Mouse (Mus musculus) forebrain, embryonic 12.5 days (tissue): ENCODE measurements at regions not wholly inside any gene's neighbourhood (a gene's known extent, or its start where the extent isn't known, plus 50 kb on each side); places are given as distances from the start of the nearest gene placed in this dataset.
"Not testable (repeated sequence)": the region's sequence is repeated elsewhere in the genome, so short reads cannot be mapped to it uniquely, and the experiment has no call there.

Source experiments
- ATAC-seq: fragments of 200-750 bp; cut with Nextera tagmentation; 2 replicates; pipeline ENCODE4 v1.8.0; 2017; ENCODE audit warnings: moderate TSS enrichment; ENCODE audit not compliant: low FRiP score
- H3K27ac ChIP-seq: fragments of 300-500 bp; sonication (generic); 2 replicates; pipeline ENCODE4 v1.5.1; 2016; ENCODE audit warnings: mild to moderate bottlenecking
- H3K27me3 ChIP-seq: fragments of 300-500 bp; sonication (generic); 2 replicates; pipeline ENCODE4 v1.6.1; 2016; ENCODE audit warnings: mild to moderate bottlenecking
- H3K36me3 ChIP-seq: fragments of 300-500 bp; sonication (generic); replicated peaks from 2 replicates; pipeline ENCODE4 v1.6.1; 2016; ENCODE audit warnings: mild to moderate bottlenecking
- H3K4me1 ChIP-seq: fragments of 300-500 bp; sonication (generic); 2 replicates; pipeline ENCODE4 v1.6.1; 2016
- H3K4me2 ChIP-seq: fragments of 300-500 bp; sonication (generic); 2 replicates; pipeline ENCODE4 v1.6.1; 2016; ENCODE audit warnings: mild to moderate bottlenecking, moderate library complexity
- H3K4me3 ChIP-seq: fragments of 300-500 bp; sonication (generic); replicated peaks from 2 replicates; pipeline ENCODE4 v1.5.1; 2016; ENCODE audit warnings: mild to moderate bottlenecking
- H3K9ac ChIP-seq: fragments of 300-500 bp; sonication (generic); 2 replicates; pipeline ENCODE4 v1.6.1; 2016; ENCODE audit warnings: mild to moderate bottlenecking
- H3K9me3 ChIP-seq: fragments of 300-500 bp; sonication (generic); 2 replicates; pipeline ENCODE4 v1.6.1; 2016
- WGBS: fragments of 180-500 bp; shearing (Covaris S2); methylation state at CpG from one replicate; pipeline ENCODE4 v1.1.7; 2016; 5-methylcytosine and 5-hydroxymethylcytosine counted together

GRCm38 (mm10) chr9:5604019-5604418 lies 258.8 kb downstream of the Casp12 start:
- H3K27me3 ChIP-seq: no peaks in the 10 kb centered on the region
- no peaks in the 10 kb centered on the region for H3K4me1 ChIP-seq
- H3K9ac ChIP-seq: no peak overlapping the region
- H3K4me3 ChIP-seq: no peak overlapping the region
- H3K4me2 ChIP-seq: no peak overlapping the region
- ATAC-seq: no peak
- no peak overlapping the region for H3K27ac ChIP-seq
- WGBS: 76% methylated on average over 1 of the region's 1 CpGs
- H3K36me3 ChIP-seq: no peaks in the 10 kb centered on the region
- H3K9me3 ChIP-seq: no peaks in the 10 kb centered on the region

DNA sequence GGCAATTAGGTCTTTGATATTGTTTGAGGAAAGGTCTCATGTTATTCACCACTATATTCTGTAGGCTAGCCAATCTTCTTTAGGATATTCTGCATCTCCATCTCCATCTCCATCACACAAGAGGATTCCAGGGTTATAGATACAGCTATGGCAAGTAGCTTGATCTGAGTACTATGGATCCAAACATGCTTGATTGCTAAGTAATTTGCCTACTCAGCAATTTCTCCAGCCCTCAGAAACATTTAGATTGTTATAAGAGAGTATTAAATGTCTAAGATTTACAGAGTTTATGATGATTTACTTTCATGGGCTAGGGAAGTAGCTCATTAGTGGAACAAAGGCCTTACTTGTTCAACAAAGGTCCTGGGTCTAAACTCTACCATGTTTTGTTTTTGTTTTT lies 259.8 kb downstream of the Casp12 start:
- Histone ChIP-seq H3K4me1 (no peaks in the 10 kb centered on the region), H3K4me2 (no peak overlapping the region), H3K9me3 (no peaks in the 10 kb centered on the region), H3K27me3 (no peaks in the 10 kb centered on the region), H3K36me3 (no peaks in the 10 kb centered on the region), H3K4me3 (no peak overlapping the region), H3K27ac (no peak overlapping the region), H3K9ac (no peak overlapping the region)
- no peak for ATAC-seq

DNA sequence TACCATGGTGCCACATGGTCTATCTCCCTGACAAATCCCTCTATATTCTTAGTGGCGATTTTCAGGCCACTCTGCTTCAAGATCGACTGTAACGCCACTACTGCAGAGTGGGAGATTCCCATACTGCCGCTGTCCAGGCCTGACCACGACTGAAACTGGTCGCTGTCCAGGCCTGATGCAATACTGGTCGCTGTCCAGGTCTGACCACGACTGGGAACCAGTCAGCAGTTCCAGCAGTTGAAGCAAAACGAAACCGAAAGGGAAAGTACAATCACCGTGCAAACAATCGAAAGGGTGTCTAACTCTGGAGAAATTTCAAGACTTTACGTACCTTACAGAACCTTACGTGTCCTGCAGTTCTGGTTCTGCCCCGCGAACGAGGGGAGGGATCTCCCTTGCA lies 271.5 kb downstream of the Casp12 start:
- Histone ChIP-seq H3K4me1 (no peaks in the 10 kb centered on the region), H3K4me3 (no peak overlapping the region), H3K36me3 (no peaks in the 10 kb centered on the region), H3K9me3 (no peaks in the 10 kb centered on the region), H3K9ac (no peak overlapping the region), H3K27ac (no peak overlapping the region), H3K27me3 (no peaks in the 10 kb centered on the region), H3K4me2 (no peak overlapping the region)
- 94% methylated on average over 17 of the region's 17 CpGs for WGBS
- no peak for ATAC-seq

DNA sequence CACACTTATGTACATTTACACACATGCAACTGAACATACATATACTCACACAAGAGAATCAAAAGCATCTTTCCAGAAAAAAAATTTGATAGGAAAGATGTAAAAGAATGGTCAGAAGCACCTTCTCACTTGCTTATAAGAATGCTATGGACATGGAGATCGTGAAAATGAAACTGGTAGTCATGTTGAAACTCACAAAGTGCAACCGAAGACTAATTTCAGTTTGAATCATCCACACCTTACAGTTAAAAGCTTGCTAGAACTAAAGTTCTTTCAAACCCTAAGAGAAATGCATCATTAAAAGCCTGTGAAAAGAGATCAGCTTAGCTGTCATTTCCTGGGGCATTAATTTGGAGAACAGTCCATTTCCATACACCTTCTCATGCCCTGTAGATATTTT lies 278.2 kb downstream of the Casp12 start:
- Histone ChIP-seq H3K27me3 (no peaks in the 10 kb centered on the region), H3K4me2 (no peak overlapping the region), H3K4me1 (no peaks in the 10 kb centered on the region), H3K36me3 (no peaks in the 10 kb centered on the region), H3K4me3 (no peak overlapping the region), H3K27ac (no peak overlapping the region), H3K9ac (no peak overlapping the region), H3K9me3 (no peaks in the 10 kb centered on the region)
- no peak for ATAC-seq
- WGBS: 94% methylated on average over 2 of the region's 2 CpGs

- H3K4me3 ChIP-seq: no peak overlapping the region
- H3K27me3 ChIP-seq: no peaks in the 10 kb centered on the region
- H3K4me2 ChIP-seq: no peak overlapping the region
- no peaks in the 10 kb centered on the region for H3K9me3 ChIP-seq
- no peaks in the 10 kb centered on the region for H3K36me3 ChIP-seq
- ATAC-seq: no peak
- no peak overlapping the region for H3K9ac ChIP-seq
- no peak overlapping the region for H3K27ac ChIP-seq
- 76% methylated on average over 1 of the region's 1 CpGs for WGBS
- no peaks in the 10 kb centered on the region for H3K4me1 ChIP-seq
Observed at GRCm38 (mm10) chr9:5627521-5627920, 282.3 kb downstream of the Casp12 start.

- no peaks in the 10 kb centered on the region for H3K27me3 ChIP-seq
- H3K4me3 ChIP-seq: no peak overlapping the region
- no peak for ATAC-seq
- no peaks in the 10 kb centered on the region for H3K4me1 ChIP-seq
- no peak overlapping the region for H3K27ac ChIP-seq
- no peaks in the 10 kb centered on the region for H3K36me3 ChIP-seq
- no peaks in the 10 kb centered on the region for H3K9me3 ChIP-seq
- WGBS: 77% methylated on average over 3 of the region's 3 CpGs
- no peak overlapping the region for H3K9ac ChIP-seq
- no peak overlapping the region for H3K4me2 ChIP-seq
Observed at GRCm38 (mm10) chr9:5634461-5634953, 289.3 kb downstream of the Casp12 start.

GRCm38 (mm10) chr9:5634969-5635368 lies 289.7 kb downstream of the Casp12 start:
- 12% methylated on average over 1 of the region's 1 CpGs for WGBS
- Histone ChIP-seq H3K4me1 (no peaks in the 10 kb centered on the region), H3K9me3 (no peaks in the 10 kb centered on the region), H3K4me3 (no peak overlapping the region), H3K27me3 (no peaks in the 10 kb centered on the region), H3K9ac (no peak overlapping the region), H3K27ac (no peak overlapping the region), H3K4me2 (no peak overlapping the region), H3K36me3 (no peaks in the 10 kb centered on the region)
- ATAC-seq: peak; percentile 39; the same call in 1 of the 2 replicates

DNA sequence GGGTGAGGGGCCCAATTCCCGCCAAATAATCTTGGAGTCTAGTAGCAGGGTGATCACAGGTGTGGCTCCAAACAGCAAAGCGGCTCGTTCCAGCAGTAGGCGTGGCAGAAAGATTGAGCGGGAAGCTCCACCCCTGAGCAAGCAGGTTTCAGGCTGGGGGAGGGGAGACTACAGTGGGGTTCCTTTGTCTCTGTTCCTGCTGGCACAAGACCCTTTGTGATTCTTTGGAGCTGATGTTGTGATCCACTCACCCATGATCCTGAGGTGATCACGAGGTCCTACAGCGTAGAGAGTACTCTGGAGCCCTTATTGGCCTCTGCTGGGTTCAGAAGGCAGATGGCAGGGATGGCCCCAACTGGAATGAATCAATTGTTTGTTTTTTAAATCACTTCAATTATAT lies 318.7 kb downstream of the Casp12 start:
- no peak overlapping the region for H3K27ac ChIP-seq
- no peaks in the 10 kb centered on the region for H3K9me3 ChIP-seq
- ATAC-seq: no peak
- no peaks in the 10 kb centered on the region for H3K4me1 ChIP-seq
- H3K36me3 ChIP-seq: no peaks in the 10 kb centered on the region
- H3K27me3 ChIP-seq: no peaks in the 10 kb centered on the region
- H3K4me2 ChIP-seq: no peak overlapping the region
- no peak overlapping the region for H3K4me3 ChIP-seq
- H3K9ac ChIP-seq: no peak overlapping the region
- WGBS: 84% methylated on average over 7 of the region's 7 CpGs

DNA sequence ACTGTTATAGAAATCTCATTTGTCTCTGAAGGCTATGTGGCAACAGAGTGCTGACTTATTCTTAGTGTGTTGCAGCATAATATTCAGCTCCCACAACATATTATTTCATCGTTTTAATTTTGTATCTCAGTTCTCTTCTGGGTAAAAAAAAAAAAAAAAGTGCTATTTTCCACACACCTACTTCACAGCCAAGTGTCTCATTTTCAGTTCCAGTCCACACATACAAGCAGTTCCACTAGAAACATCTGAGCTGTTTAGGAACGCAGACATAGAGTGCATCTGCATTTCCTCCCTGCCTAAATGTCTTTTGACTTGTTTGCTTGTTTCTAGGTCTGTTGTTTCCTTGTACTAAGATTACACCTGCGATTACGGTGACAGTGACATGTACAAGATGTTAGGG lies 328.3 kb downstream of the Casp12 start:
- Histone ChIP-seq H3K9ac (no peak overlapping the region), H3K9me3 (no peaks in the 10 kb centered on the region), H3K4me2 (no peak overlapping the region), H3K36me3 (no peaks in the 10 kb centered on the region), H3K4me3 (no peak overlapping the region), H3K27ac (no peak overlapping the region), H3K4me1 (no peaks in the 10 kb centered on the region), H3K27me3 (no peaks in the 10 kb centered on the region)
- 90% methylated on average over 4 of the region's 4 CpGs for WGBS
- no peak for ATAC-seq

GRCm38 (mm10) chr9:5708482-5708881 lies 363.3 kb downstream of the Casp12 start:
- ATAC-seq: no peak
- H3K27ac ChIP-seq: no peak overlapping the region
- no peak overlapping the region for H3K4me3 ChIP-seq
- no peaks in the 10 kb centered on the region for H3K9me3 ChIP-seq
- 88% methylated on average over 3 of the region's 3 CpGs for WGBS
- H3K36me3 ChIP-seq: no peaks in the 10 kb centered on the region
- no peaks in the 10 kb centered on the region for H3K4me1 ChIP-seq
- no peak overlapping the region for H3K4me2 ChIP-seq
- no peak overlapping the region for H3K9ac ChIP-seq
- H3K27me3 ChIP-seq: no peaks in the 10 kb centered on the region

DNA sequence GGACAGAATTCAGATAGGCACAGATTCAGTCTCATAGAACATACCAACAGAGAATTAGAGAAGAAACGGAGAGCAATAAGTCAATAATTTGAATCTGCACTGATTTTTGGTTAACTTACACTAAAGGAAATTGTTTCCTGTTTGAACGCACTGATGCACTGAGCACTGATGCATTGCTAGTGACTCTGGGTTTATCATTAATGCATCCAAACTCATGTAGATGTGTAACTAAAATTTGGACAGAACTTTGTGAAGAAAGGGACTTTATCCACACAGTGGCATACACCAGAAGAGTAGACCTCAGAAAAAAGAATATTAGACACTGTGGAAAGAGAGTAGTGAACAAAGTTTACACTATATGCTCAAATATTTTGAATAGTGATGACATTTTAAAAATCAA lies 364.2 kb downstream of the Casp12 start:
- Histone ChIP-seq H3K4me2 (no peak overlapping the region), H3K9ac (no peak overlapping the region), H3K4me1 (no peaks in the 10 kb centered on the region), H3K36me3 (no peaks in the 10 kb centered on the region), H3K4me3 (no peak overlapping the region), H3K27me3 (no peaks in the 10 kb centered on the region), H3K9me3 (no peaks in the 10 kb centered on the region), H3K27ac (no peak overlapping the region)
- ATAC-seq: no peak
- 87% methylated on average over 2 of the region's 2 CpGs for WGBS

GRCm38 (mm10) chr9:5718585-5718984 lies 373.4 kb downstream of the Casp12 start:
- H3K9me3 ChIP-seq, ATAC-seq, H3K4me1 ChIP-seq, H3K9ac ChIP-seq, H3K4me3 ChIP-seq, H3K4me2 ChIP-seq, H3K36me3 ChIP-seq, H3K27ac ChIP-seq, H3K27me3 ChIP-seq: not testable (repeated sequence)
- WGBS: 96% methylated on average over 2 of the region's 2 CpGs

DNA sequence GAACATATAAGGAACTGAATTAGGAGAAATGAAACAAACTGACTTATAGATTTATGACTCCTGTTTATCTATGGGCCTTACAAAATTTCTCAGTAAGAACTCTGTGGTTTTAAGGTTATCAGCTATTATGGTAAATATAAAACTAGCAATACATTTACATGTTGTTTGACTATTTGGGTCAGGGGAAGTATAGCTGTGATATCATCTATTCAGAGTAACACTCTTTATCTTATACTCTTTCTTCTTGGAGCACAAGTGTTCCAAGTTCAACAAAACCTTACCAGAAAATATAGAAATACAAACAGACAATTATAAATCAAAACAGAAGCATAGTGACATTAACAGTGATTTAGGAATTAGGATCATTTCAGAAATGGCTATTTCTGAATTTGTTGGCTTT lies 383.6 kb downstream of the Casp12 start:
- H3K9ac ChIP-seq: no peak overlapping the region
- no peak for ATAC-seq
- no peak overlapping the region for H3K4me2 ChIP-seq
- H3K9me3 ChIP-seq: no peaks in the 10 kb centered on the region
- H3K27ac ChIP-seq: no peak overlapping the region
- no peak overlapping the region for H3K4me3 ChIP-seq
- H3K27me3 ChIP-seq: no peaks in the 10 kb centered on the region
- H3K4me1 ChIP-seq: no peaks in the 10 kb centered on the region
- H3K36me3 ChIP-seq: no peaks in the 10 kb centered on the region
